Mouse (Mus musculus) heart, adult 2 months (tissue): ENCODE measurements around the gene Egln3. TPM values are rescaled to one million over a fixed set of nuclear protein-coding genes. Genes with fewer than 3 reads are reported as not detected.
A peak's percentile ranks its signal among the peaks of the same experiment; 100 is the strongest.

Source experiments
- DNase-seq, 2 experiments: peaks; one replicate each; pipeline ENCODE4 v3.0.0; 2021
- H3K27ac ChIP-seq: fragments of 200-600 bp; 2 replicates; pipeline ENCODE4 v1.8.1; 2022
- H3K27me3 ChIP-seq: fragments of 200-500 bp; 2 replicates; pipeline ENCODE4 v1.6.1; 2012; ENCODE audit warnings: mild to moderate bottlenecking, low read length, inconsistent platforms, mixed read lengths; ENCODE audit not compliant: control insufficient read depth, insufficient read depth
- H3K36me3 ChIP-seq: fragments of 200-500 bp; 2 replicates; pipeline ENCODE4 v1.6.1; 2012; ENCODE audit warnings: low read length, inconsistent platforms; ENCODE audit not compliant: control insufficient read depth, insufficient read depth
- H3K4me1 ChIP-seq: fragments of 200-500 bp; 2 replicates; pipeline ENCODE4 v1.6.1; 2011; ENCODE audit warnings: low read length; ENCODE audit not compliant: control insufficient read depth, insufficient read depth
- H3K4me3 ChIP-seq: fragments of 200-600 bp; 2 replicates; pipeline ENCODE4 v1.8.1; 2022
- H3K79me2 ChIP-seq: fragments of 200-500 bp; replicated peaks from 2 replicates; pipeline ENCODE4 v1.6.1; 2012; ENCODE audit warnings: mild to moderate bottlenecking, inconsistent platforms, low read length, moderate library complexity, mixed read lengths; ENCODE audit not compliant: control insufficient read depth, insufficient read depth
- H3K9ac ChIP-seq: fragments of 200-500 bp; 2 replicates; pipeline ENCODE4 v1.6.1; 2012; ENCODE audit warnings: low read depth, mild to moderate bottlenecking, control low read depth, inconsistent platforms, low read length, mixed read lengths
- CTCF ChIP-seq: fragments of 200-600 bp; IDR thresholded peaks from 2 replicates; pipeline ENCODE4 v1.8.1; 2022; ENCODE audit warnings: antibody characterized with exemption, mild to moderate bottlenecking, moderate library complexity
- EP300 ChIP-seq: fragments of 200-500 bp; IDR thresholded peaks from 2 replicates; pipeline ENCODE4 v1.6.1; 2011; ENCODE audit warnings: low read depth, low read length, control low read depth; ENCODE audit not compliant: insufficient read depth
- POLR2A ChIP-seq: fragments of 200-500 bp; IDR thresholded peaks from 2 replicates; pipeline ENCODE4 v1.6.1; 2011; ENCODE audit warnings: mild to moderate bottlenecking, low read depth, low read length, control low read depth; ENCODE audit not compliant: insufficient read depth
- WGBS: fragments of 180-500 bp; shearing (Covaris S2); methylation state at CpG from one replicate; pipeline ENCODE4 v1.1.7; 2018; 5-methylcytosine and 5-hydroxymethylcytosine counted together
- intact Hi-C: fragments of 180-260 bp; cut with DNase I; formaldehyde crosslinking; loops from one replicate; pipeline ENCODE4 v1.15.1; 2025
- polyA plus RNA-seq: library from polyadenylated mRNA; depleted of rRNA; stranded (reverse); fragments of >200 nt; gene quantifications from 2 replicates; pipeline ENCODE4 v1.2.3, GENCODE M21; 2012
- total RNA-seq, 2 experiments: library from RNA; stranded (reverse); gene quantifications; 2 replicates each; pipeline ENCODE4 v1.2.3; 2021

Egln3 gene
- total and polyA plus RNA-seq, 3 experiments: 27.8 to 94.5 (median 76.3) TPM

DNA sequence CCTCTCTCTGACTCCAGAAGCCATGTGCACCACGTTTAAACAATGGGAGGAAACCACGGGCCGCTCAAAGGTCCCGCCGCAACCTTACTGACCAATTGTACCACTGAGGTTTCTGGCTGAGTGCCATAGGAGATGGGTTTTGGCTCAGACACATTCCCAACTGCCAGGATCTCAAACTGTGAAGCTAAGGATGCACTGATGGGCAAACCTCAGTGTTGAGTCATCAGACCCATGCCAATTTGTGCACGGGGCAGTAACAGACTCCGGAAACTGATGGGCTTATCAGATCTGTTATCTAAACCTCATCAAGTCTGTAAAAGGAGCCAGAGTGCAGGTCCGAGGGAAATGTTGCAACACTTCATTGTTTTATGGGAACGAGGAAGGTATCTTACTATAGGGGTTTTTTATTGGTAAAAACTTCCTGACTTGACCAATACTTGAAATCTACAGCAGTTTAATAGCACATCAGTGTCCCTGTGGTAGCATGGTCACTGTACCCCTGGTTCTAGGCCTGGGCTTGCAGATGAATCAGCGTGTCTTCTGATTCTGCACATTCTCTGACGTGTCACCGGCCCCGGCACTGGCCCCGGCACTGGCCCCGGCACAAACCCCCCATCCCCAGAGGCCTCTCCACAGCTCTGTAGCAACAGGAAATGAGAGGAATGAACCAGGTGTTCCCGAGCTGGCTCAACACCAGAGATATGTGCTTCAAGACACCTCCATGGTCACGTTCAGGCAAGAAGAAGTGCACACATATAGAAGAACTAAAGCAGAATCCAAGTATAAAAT is 15.7 kb downstream of the Egln3 start:
- intact Hi-C loops: no loop called here
- Histone ChIP-seq H3K27ac (peak overlapping the region; percentile 38), H3K27me3 (no peaks in the 10 kb centered on the region), H3K36me3 (no peaks in the 10 kb centered on the region), H3K79me2 (no peaks in the 10 kb centered on the region), H3K9ac (no peak overlapping the region), H3K4me3 (no peak overlapping the region), H3K4me1 (peaks cover 17% of the 10 kb centered on the region)
- TF ChIP-seq POLR2A (no peak), CTCF (no peak), EP300 (no peak)
- peak; percentile 50 to 75 for DNase-seq
- 40% methylated on average over 17 of the region's 17 CpGs for WGBS

DNA sequence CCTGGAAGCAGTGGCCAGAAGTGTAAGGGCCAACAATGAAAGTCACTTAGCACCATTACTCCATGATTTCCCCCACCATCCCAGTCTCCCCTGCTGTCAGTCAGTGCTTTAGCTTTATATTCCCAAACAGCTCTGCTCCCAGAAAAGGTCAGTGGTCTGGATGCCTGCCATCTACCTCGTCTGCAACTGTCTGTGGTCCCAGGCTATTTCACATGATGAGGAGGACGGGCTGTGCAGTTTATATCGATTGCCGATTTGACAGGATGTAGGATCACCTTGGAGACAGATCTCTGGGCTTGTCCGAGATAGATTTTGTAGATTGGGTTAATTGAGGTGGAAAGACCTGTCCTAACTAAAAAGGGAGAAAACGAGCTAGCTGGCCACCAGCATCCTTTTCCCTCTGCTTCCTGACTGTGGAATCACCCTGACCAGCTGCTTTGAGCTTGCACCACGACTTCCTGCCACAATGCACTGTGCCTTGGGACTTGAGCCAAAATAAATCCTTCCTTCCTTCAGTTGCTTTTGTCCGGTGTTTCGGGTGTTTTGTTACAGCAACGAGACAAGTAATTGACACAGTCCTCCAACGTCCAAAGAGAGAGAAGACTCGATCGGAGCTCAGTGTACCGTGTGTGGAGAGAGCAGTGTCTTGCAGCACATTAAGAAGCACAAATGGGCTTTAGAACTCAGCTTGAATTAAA is 16.6 kb downstream of the Egln3 start:
- Histone ChIP-seq H3K79me2 (no peaks in the 10 kb centered on the region), H3K36me3 (no peaks in the 10 kb centered on the region), H3K4me3 (no peak overlapping the region), H3K4me1 (peaks cover 17% of the 10 kb centered on the region), H3K27ac (peak overlapping the region; percentile 38; the same call in 1 of the 2 replicates), H3K27me3 (no peaks in the 10 kb centered on the region), H3K9ac (no peak overlapping the region)
- 36% methylated on average over 14 of the region's 14 CpGs for WGBS
- no peak for TF ChIP-seq CTCF
- 0 out of 2 replicates have a peak, but pooled peaks have one; percentile 39 for TF ChIP-seq EP300
- intact Hi-C loops: no loop called here
- no peak for DNase-seq

DNA sequence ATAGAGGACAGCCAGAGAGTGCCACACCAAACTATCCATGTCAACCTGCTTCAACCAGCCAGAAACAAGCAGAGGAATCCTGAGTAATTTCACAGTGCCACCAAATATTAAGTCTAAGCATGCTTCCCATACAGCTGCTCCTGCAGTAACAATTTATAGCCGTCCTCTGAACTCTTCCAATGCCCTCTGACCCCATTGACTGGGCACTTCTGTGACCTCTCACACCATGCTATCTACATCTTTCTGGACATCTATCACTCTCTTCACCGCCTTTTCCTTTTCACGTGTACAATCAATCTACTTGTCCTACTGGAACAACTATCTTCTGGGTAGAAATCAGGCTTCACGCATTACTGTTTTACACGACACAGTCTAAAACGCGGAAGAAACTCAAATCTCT is 19.4 kb downstream of the Egln3 start:
- peaks cover 3% of the 10 kb centered on the region; the same call in 1 of the 2 replicates for H3K36me3 ChIP-seq
- no peak overlapping the region for H3K9ac ChIP-seq
- no peak overlapping the region for H3K4me3 ChIP-seq
- no peak for DNase-seq
- H3K27me3 ChIP-seq: no peaks in the 10 kb centered on the region
- H3K4me1 ChIP-seq: peaks cover 8% of the 10 kb centered on the region
- no peaks in the 10 kb centered on the region for H3K79me2 ChIP-seq
- intact Hi-C loops: no loop called here
- no peak overlapping the region for H3K27ac ChIP-seq
- TF ChIP-seq POLR2A (no peak), EP300 (no peak), CTCF (no peak)
- WGBS: 92% methylated on average over 7 of the region's 7 CpGs

DNA sequence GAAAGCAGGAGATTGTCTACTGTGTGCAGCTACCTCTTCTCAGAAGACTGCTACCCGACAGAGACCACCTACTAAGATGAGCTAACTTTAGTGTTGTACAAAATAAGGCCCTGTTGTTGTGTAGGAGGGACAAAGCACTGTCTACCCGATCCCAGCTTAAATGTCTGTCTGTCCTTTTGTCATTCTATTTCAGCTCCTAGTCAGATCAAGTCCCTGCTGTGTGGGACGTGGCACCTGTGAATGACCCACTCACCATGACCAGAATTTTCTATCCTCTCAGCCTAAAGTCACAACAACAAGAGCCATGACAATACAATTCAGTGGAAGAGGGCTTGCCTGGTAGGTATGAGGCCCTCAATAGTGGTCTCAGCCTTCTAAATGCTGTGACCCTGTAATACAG is 25.3 kb downstream of the Egln3 start:
- no peak for DNase-seq
- no peaks in the 10 kb centered on the region for H3K79me2 ChIP-seq
- WGBS: 82% methylated on average over 3 of the region's 3 CpGs
- H3K27ac ChIP-seq: no peak overlapping the region
- intact Hi-C loops: no loop called here
- peaks cover 3% of the 10 kb centered on the region; the same call in 1 of the 2 replicates for H3K36me3 ChIP-seq
- H3K4me3 ChIP-seq: no peak overlapping the region
- TF ChIP-seq POLR2A (no peak), CTCF (no peak), EP300 (no peak)
- H3K4me1 ChIP-seq: no peaks in the 10 kb centered on the region
- no peaks in the 10 kb centered on the region for H3K27me3 ChIP-seq
- no peak overlapping the region for H3K9ac ChIP-seq

DNA sequence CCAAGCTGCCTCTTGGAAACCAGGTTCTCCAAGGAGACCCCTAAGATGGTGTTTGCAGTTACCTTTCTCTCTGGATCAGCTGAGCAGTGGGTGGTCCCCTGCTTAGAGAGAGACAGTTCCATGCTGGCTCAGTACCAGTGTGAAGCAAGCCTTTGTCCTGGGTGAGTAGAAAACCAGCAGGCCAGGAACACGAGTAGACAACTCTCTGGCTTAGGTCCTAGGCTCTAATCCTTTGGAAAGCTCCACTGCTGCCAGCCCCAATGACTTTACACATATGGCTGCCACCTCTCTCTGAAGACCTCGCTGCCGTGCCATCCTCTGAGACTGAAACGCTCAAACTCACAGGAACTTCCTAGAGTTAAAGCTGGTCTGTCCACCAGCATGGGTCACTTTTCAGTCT is 34.9 kb downstream of the Egln3 start:
- H3K36me3 ChIP-seq: no peaks in the 10 kb centered on the region
- 71% methylated on average over 4 of the region's 4 CpGs for WGBS
- intact Hi-C loops: no loop called here

DNA sequence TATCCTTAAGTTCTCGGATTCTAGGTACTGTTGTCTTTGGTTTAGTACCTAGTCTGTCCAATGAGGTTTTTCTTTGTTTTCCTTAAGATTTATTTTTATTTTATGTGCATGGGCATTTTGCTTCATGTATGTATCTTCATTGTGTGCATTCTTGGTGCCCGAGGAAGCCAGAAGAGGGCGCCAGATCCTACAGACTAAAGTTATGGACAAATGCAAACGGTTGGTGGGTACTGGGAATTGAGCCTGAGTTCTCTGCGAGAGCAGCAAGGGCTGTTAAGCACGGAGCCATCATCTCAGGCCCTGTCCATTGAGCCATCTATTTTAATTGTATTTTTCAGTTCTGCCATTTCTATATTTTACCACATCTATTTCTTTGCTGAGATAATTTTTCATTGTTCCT is 35.9 kb downstream of the Egln3 start:
- DNase-seq: no peak
- Histone ChIP-seq H3K4me1 (no peaks in the 10 kb centered on the region), H3K27me3 (no peaks in the 10 kb centered on the region), H3K4me3 (no peak overlapping the region), H3K9ac (no peak overlapping the region), H3K79me2 (no peaks in the 10 kb centered on the region), H3K36me3 (no peaks in the 10 kb centered on the region), H3K27ac (no peak overlapping the region)
- intact Hi-C loops: no loop called here
- no peak for TF ChIP-seq POLR2A
- TF ChIP-seq CTCF: peak; percentile 64
- 86% methylated on average over 6 of the region's 6 CpGs for WGBS

More for the DNA sequence above, 34.9 kb downstream of the Egln3 start:
- Histone ChIP-seq H3K9ac (no peak overlapping the region), H3K27me3 (no peaks in the 10 kb centered on the region), H3K4me3 (no peak overlapping the region), H3K79me2 (no peaks in the 10 kb centered on the region), H3K4me1 (no peaks in the 10 kb centered on the region), H3K27ac (no peak overlapping the region)
- TF ChIP-seq POLR2A (no peak), CTCF (no peak), EP300 (no peak)
- DNase-seq: no peak
